Mouse (Mus musculus): ENCODE results near the gene Cdh4. TPM values are rescaled to one million over a fixed set of nuclear protein-coding genes. Genes with fewer than 3 reads are reported as not detected.

The Cdh4 gene
- polyA plus RNA-seq, 1 experiment from 2014 or later = 8.7 TPM

GRCm38 (mm10) chr2:179877551-179878215, 435.5 kb downstream of the Cdh4 start:
- peak; percentile 52 for DNase-seq (ENCODE audit: low spot score)
- Histone ChIP-seq H3K36me3 (no peaks in the 10 kb centered on the region), H3K27ac (no peak overlapping the region), H3K27me3 (ENCODE audit: insufficient read depth, poor library complexity, severe bottlenecking) (peaks cover 4% of the 10 kb centered on the region; the same call in 1 of the 2 replicates), H3K9me3 (no peaks in the 10 kb centered on the region), H3K4me3 (no peak overlapping the region), H3K4me1 (replicated peaks) (0 out of 2 replicates have a peak, but pooled peaks cover 3% of the 10 kb centered on the region)
- 76% methylated on average over 9 of the region's 9 CpGs for WGBS

DNA sequence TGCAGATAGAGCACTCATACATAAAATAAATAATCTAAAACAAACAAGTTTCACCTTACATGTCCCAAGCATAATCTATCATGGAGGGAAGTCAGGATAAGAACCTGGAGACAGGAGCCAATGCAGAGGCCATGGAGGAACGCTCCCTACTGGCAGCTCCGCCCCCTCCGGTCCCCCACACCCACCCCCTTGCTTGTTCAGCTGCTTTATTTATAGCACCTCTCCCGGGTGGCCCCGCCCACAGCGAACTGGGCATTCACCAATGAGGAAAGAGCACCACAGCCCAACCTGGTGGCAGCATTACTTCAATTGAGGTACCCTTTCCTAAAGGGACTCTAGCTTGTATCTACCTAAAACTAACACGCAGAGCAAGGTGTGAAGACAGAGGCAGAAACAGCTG, 442.3 kb downstream of the Cdh4 start:
- no peak overlapping the region for H3K27ac ChIP-seq
- no peaks in the 10 kb centered on the region for H3K4me1 ChIP-seq (replicated peaks)
- WGBS = 43% methylated on average over 7 of the region's 7 CpGs
- H3K4me3 ChIP-seq = no peak overlapping the region
- H3K27me3 ChIP-seq (ENCODE audit: insufficient read depth, poor library complexity, severe bottlenecking) = no peaks in the 10 kb centered on the region
- no peak for DNase-seq (ENCODE audit: low spot score)
- no peaks in the 10 kb centered on the region for H3K36me3 ChIP-seq
- H3K9me3 ChIP-seq = no peaks in the 10 kb centered on the region

DNA sequence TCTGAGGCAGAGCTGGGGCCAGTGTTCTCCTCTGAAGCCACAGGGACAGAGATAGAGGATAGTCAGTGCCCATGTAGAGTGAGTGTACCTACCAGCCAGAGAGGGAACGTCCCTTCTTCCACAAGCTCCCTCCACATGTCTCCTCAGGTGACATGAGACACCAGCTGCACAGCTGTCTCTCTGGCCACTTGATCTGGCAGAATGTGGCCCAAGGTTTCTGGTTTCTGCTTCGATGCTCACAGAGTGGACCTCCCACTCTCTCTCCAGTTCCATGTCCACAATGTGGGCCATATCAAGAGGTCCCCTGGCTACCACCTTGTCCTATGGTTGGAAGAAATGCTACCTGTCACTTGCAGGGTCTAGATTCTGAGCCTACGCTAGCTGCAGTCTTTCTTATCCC, 448.8 kb downstream of the Cdh4 start:
- H3K9me3 ChIP-seq = no peaks in the 10 kb centered on the region
- H3K4me1 ChIP-seq (replicated peaks) = no peaks in the 10 kb centered on the region; the same call in 1 of the 2 replicates
- DNase-seq (ENCODE audit: low spot score) = no peak
- WGBS = 91% methylated on average over 3 of the region's 3 CpGs
- no peaks in the 10 kb centered on the region for H3K27me3 ChIP-seq (ENCODE audit: insufficient read depth, poor library complexity, severe bottlenecking)
- no peak overlapping the region for H3K27ac ChIP-seq
- H3K4me3 ChIP-seq = no peak overlapping the region
- no peaks in the 10 kb centered on the region for H3K36me3 ChIP-seq

- Histone ChIP-seq H3K36me3 (no peaks in the 10 kb centered on the region), H3K27ac (no peak overlapping the region), H3K4me3 (no peak overlapping the region), H3K27me3 (ENCODE audit: insufficient read depth, poor library complexity, severe bottlenecking) (no peaks in the 10 kb centered on the region), H3K9me3 (no peaks in the 10 kb centered on the region), H3K4me1 (replicated peaks) (no peaks in the 10 kb centered on the region; the same call in 1 of the 2 replicates)
- no peak for DNase-seq (ENCODE audit: low spot score)
- WGBS = 86% methylated on average over 2 of the region's 2 CpGs
Observed at GRCm38 (mm10) chr2:179896949-179897348, 454.7 kb downstream of the Cdh4 start.

- Histone ChIP-seq H3K27ac (peak overlapping the region; percentile 73), H3K36me3 (peaks cover 76% of the 10 kb centered on the region)
- 49% methylated on average over 12 of the region's 12 CpGs for WGBS
Observed at GRCm38 (mm10) chr2:179912911-179913310, 470.7 kb downstream of the Cdh4 start.

DNA sequence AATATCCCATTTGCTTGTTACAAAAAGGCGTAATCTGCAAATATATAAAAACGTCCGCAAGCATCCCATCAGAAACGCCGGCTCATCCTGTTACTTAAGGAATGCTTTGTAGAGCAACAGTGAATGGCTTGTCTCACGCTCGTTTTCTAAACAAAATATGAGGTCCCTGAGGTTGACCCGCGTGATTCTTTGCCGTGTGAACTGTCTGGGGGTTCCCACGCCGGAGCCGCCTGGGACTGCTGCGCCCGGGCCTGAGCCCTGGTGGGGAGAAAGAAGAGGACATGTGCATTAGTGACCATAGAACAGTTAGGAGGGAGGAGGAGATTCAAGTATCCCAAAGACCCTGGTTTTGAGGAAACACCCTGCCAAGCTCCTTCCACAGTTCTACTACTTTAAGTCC, 471.1 kb downstream of the Cdh4 start:
- Histone ChIP-seq H3K4me1 (replicated peaks) (peaks cover 18% of the 10 kb centered on the region), H3K36me3 (peaks cover 80% of the 10 kb centered on the region), H3K9me3 (no peaks in the 10 kb centered on the region), H3K4me3 (no peak overlapping the region), H3K27ac (peak overlapping the region; percentile 73), H3K27me3 (ENCODE audit: insufficient read depth, poor library complexity, severe bottlenecking) (no peaks in the 10 kb centered on the region)
- 45% methylated on average over 15 of the region's 15 CpGs for WGBS
- DNase-seq (ENCODE audit: low spot score) = peak; percentile 27

More at GRCm38 (mm10) chr2:179912911-179913310, 470.7 kb downstream of the Cdh4 start:
- Histone ChIP-seq H3K4me3 (no peak overlapping the region), H3K27me3 (ENCODE audit: insufficient read depth, poor library complexity, severe bottlenecking) (no peaks in the 10 kb centered on the region), H3K4me1 (replicated peaks) (peaks cover 18% of the 10 kb centered on the region), H3K9me3 (no peaks in the 10 kb centered on the region)
- peak; percentile 15 for DNase-seq (ENCODE audit: low spot score)

DNA sequence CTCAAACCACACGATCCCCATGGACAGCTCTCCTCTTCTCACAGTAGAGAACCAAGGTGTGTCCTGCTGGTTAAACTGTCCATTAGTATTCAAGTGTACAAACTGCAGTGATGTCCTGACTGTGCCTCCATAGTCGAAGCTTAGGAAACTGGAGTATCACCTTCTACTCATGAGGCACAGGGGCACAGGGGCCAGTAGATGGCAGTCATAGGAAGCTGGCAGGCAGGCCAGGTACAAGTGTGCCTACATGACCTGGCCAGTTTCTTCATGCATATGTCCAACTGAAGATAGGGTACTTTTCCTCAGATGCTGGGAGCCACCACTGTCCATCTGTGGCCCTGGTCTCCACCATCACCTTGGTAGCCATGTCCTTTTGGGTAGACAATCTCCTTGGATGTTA, 472.0 kb downstream of the Cdh4 start:
- Histone ChIP-seq H3K4me3 (no peak overlapping the region), H3K4me1 (replicated peaks) (peaks cover 18% of the 10 kb centered on the region), H3K9me3 (no peaks in the 10 kb centered on the region), H3K36me3 (peaks cover 89% of the 10 kb centered on the region), H3K27me3 (ENCODE audit: insufficient read depth, poor library complexity, severe bottlenecking) (no peaks in the 10 kb centered on the region), H3K27ac (no peak overlapping the region)
- no peak for DNase-seq (ENCODE audit: low spot score)
- WGBS = 79% methylated on average over 2 of the region's 2 CpGs

GRCm38 (mm10) chr2:179916877-179917673, 474.8 kb downstream of the Cdh4 start:
- H3K36me3 ChIP-seq = peaks cover 96% of the 10 kb centered on the region
- WGBS = 43% methylated on average over 5 of the region's 5 CpGs

DNA sequence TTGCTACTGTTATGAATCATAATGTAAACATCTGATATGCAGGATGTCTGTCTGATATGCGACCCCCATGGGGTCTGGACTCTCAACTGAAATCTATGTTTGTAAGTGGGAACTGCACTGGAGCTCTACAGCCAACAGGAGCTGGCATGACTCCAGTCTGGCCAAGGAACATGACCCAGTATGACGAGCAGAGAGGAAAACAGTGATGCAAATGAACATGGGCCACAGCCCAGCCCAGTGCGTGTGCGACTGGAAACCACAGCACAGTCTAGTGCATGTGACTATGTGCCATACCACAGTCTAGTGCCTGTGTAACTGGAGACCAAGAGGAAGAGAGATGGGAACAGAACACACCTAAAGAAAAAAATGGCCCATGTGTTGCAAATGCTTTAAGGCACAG, 477.8 kb downstream of the Cdh4 start:
- Histone ChIP-seq H3K4me1 (replicated peaks) (no peaks in the 10 kb centered on the region), H3K36me3 (peaks cover 100% of the 10 kb centered on the region), H3K4me3 (no peak overlapping the region), H3K27me3 (ENCODE audit: insufficient read depth, poor library complexity, severe bottlenecking) (no peaks in the 10 kb centered on the region), H3K9me3 (peaks cover 7% of the 10 kb centered on the region; the same call in 1 of the 2 replicates), H3K27ac (no peak overlapping the region)
- DNase-seq (ENCODE audit: low spot score) = no peak
- 89% methylated on average over 4 of the region's 4 CpGs for WGBS

More at GRCm38 (mm10) chr2:179916877-179917673, 474.8 kb downstream of the Cdh4 start:
- no peaks in the 10 kb centered on the region for H3K27me3 ChIP-seq (ENCODE audit: insufficient read depth, poor library complexity, severe bottlenecking)
- H3K4me3 ChIP-seq = no peak overlapping the region
- DNase-seq (ENCODE audit: low spot score) = peak; percentile 57
- H3K4me1 ChIP-seq (replicated peaks) = peaks cover 18% of the 10 kb centered on the region
- H3K27ac ChIP-seq = no peak overlapping the region
- peaks cover 7% of the 10 kb centered on the region; the same call in 1 of the 2 replicates for H3K9me3 ChIP-seq

GRCm38 (mm10) chr2:179921021-179921653, 478.9 kb downstream of the Cdh4 start:
- no peaks in the 10 kb centered on the region for H3K27me3 ChIP-seq (ENCODE audit: insufficient read depth, poor library complexity, severe bottlenecking)
- WGBS = 94% methylated on average over 8 of the region's 8 CpGs
- peaks cover 7% of the 10 kb centered on the region; the same call in 1 of the 2 replicates for H3K9me3 ChIP-seq
- H3K27ac ChIP-seq = no peak overlapping the region
- H3K4me3 ChIP-seq = no peak overlapping the region
- peaks cover 100% of the 10 kb centered on the region for H3K36me3 ChIP-seq
- DNase-seq (ENCODE audit: low spot score) = no peak
- H3K4me1 ChIP-seq (replicated peaks) = no peaks in the 10 kb centered on the region

DNA sequence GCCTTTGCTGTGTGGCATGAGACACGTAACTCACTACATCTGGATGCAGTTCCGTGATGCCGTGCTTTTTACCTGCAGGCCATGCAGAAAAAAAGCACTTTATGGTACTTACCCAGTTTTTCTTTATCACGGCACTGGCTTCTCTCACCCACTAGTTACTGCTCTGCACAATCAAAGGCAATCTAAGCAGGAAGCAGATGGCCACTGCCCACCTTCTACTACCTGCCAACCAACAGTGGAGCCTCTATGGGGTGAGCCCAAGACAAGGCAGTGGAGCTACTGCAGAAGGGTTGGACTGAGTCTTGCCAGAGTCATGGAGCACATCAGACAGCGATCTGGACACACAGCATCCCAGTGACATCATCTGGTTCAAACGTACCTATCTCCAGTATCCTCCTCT, 481.8 kb downstream of the Cdh4 start:
- DNase-seq (ENCODE audit: low spot score) = no peak
- Histone ChIP-seq H3K4me1 (replicated peaks) (no peaks in the 10 kb centered on the region), H3K4me3 (no peak overlapping the region), H3K36me3 (peaks cover 98% of the 10 kb centered on the region), H3K27ac (no peak overlapping the region), H3K9me3 (peaks cover 7% of the 10 kb centered on the region; the same call in 1 of the 2 replicates), H3K27me3 (ENCODE audit: insufficient read depth, poor library complexity, severe bottlenecking) (no peaks in the 10 kb centered on the region)
- 92% methylated on average over 6 of the region's 6 CpGs for WGBS

DNA sequence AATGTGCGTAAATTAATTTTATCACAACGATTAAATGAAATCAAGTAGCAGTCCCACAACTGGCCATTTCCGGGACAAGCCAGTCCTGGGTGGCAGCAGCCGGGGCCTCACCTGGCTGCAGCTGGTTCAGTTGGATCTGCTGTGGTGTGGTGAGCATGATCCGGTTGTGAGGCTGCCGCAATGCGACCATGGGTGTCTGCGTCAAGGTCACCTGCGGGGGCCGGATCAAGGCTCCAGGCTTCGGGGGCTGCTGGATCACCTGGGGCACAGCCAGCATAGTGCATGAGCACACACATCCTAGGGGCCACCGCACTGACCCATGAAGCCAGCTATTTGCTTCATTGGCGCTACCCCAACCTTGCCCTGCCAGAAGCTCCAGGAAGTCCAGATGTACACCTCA, 486.9 kb downstream of the Cdh4 start:
- DNase-seq (ENCODE audit: low spot score) = no peak
- Histone ChIP-seq H3K4me1 (replicated peaks) (peaks cover 5% of the 10 kb centered on the region; the same call in 1 of the 2 replicates), H3K27me3 (ENCODE audit: insufficient read depth, poor library complexity, severe bottlenecking) (no peaks in the 10 kb centered on the region), H3K9me3 (no peaks in the 10 kb centered on the region), H3K36me3 (peaks cover 98% of the 10 kb centered on the region), H3K4me3 (no peak overlapping the region), H3K27ac (no peak overlapping the region)
- 96% methylated on average over 13 of the region's 13 CpGs for WGBS

All from hindbrain, embryonic 10.5 days (tissue).